Mouse (Mus musculus): ENCODE results near the gene Sh3rf1. TPM values are rescaled to one million over a fixed set of nuclear protein-coding genes. Genes with fewer than 3 reads are reported as not detected.

The Sh3rf1 gene
- polyA plus RNA-seq, 2 experiments from 2014 or later = 7.4 to 8.0 TPM

GRCm38 (mm10) chr8:61264881-61265280, 41.2 kb downstream of the Sh3rf1 start:
- no peak for ATAC-seq

DNA sequence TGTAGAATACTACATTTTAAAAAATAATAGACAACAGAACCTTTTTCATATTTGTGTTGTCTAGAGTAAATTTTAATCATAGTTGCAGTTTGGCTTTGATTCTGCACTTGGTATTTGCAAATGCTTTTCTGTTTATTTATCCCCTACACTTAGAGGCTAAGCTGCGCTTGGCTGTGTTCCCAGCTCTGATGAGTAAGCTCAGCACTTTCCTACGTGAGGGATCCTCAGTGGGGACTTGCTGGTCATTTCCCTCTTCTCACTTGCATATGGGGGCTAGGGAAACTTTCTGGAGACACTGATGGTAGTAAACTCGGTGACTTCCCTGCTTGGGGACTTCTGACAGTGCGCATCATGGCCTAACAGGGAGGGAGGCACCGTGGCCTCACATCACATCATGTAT, 41.7 kb downstream of the Sh3rf1 start:
- no peak for ATAC-seq

DNA sequence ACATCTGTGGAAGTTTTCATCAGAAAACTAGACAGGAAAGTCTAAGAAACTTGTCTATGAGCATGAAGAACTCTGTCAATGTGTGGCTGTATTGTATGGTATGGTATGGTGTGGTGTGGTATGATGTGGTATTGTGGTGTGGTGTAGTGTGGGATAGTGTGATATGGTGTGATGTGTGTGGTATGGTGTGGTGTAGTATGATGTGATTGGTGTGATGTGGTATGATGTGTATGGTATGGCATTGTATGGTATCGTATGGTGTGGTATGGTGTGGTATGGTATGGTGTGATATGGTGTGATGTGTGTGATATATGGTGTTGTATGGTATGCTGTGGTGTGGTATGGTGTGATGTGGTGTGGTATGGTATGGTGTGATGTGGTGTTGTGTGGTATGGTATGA, 43.4 kb downstream of the Sh3rf1 start:
- no peak for ATAC-seq

DNA sequence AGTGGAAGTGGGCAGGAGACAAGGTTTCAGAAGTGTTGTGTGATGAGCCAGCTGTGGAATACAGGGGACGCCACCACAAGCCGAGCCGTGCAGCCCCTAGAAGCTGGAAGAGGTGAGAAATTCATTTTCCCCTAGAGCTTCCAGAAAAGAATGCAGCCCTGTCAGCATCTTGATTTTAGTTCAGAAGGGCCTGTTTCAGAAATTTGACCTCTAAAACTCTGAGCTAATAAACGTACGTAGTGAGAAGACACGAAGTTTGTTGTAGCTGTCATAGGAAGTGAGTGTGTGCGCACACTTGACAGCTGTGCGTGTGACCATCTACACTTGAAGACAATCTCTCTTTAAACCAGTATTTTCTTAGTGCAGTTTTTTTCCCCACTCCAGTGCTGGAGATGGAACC, 44.0 kb downstream of the Sh3rf1 start:
- ATAC-seq = no peak

GRCm38 (mm10) chr8:61268233-61268916, 44.7 kb downstream of the Sh3rf1 start:
- ATAC-seq = no peak

- peak; percentile 46 for ATAC-seq
Measured at GRCm38 (mm10) chr8:61270016-61270415, 46.3 kb downstream of the Sh3rf1 start.

DNA sequence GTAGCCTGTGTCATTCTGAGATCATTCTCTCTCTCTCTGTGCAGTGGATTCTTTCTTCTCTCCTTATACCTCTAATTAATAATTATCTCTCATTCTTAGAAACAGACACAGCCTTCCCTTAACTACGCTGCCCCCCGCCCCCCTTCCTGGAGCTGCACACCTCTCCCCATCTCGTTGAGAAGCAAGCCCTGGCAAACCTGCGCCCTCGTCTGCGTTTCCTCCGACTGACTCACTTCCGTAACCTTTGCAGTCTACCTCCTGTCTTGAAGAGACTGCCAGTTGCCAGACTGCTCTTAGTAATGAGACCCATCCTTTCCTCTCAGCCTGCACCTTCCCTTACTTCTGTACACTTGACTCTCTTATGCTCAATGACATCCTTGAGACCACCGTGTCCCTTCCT, 46.9 kb downstream of the Sh3rf1 start:
- ATAC-seq = peak; percentile 78

DNA sequence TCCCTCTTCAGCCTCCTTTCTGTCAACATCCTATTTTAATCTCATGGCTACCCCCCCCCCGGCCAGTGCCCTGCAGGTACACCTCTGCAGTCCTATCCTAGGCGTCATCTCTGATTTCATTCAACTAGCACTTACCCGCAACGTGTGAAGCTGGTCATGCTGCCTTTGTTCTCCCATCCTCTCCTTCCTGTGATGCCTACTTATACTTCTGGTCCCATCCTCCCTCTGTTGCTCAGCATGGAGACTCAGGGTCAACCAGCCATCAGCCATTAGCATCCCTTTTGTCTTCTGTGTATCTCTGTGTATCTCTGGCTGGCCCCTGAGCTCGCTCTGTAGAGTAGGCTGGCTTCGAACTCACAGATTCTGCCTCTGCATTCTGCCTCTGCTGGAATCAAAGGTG, 47.3 kb downstream of the Sh3rf1 start:
- ATAC-seq = peak; percentile 56

DNA sequence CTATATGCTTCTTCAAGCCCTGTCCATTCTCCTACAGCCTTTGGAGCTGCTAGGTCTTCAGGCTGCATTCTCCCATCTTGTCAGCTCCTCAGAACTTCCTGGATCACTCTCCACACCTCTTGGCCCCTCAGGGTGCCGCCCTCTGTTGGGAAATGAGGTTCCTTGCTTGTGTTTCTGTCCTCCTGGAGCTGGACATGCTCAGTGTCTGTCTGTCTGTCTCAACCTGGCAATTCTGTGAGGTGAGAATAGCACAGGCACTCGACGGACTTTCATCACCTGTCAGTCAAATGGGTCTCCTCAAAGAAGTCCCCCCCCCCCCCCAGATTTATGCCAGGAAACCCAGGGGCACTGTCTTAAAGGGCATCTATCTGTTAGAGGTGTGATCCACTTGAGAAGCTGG, 49.2 kb downstream of the Sh3rf1 start:
- ATAC-seq = no peak

GRCm38 (mm10) chr8:61273307-61274221, 49.9 kb downstream of the Sh3rf1 start:
- no peak for ATAC-seq

- no peak for ATAC-seq
Measured at GRCm38 (mm10) chr8:61274602-61275462, 51.2 kb downstream of the Sh3rf1 start.

- peak; percentile 68 for ATAC-seq
Measured at GRCm38 (mm10) chr8:61275463-61276356, 52.0 kb downstream of the Sh3rf1 start.

- ATAC-seq = peak; percentile 15
Measured at GRCm38 (mm10) chr8:61276397-61276796, 52.7 kb downstream of the Sh3rf1 start.

DNA sequence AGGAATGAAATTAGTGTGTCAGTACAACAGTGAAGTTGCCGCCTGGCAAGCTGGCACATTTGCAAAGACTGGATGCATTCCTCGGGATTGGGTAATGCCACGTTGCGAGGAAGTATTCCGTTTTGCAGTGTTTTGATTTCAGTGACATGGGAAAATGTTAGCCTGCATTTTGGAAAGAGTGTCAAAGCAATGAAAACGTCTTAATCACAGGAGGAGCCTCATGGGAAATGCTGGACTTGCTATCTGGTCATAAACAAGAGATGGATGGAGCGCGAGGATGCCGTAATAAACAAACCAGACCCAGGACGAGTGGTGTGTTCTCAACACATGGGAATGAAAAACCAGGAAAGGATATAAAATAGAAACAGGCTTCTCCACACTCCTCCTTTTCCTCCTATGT, 55.4 kb downstream of the Sh3rf1 start:
- no peak for ATAC-seq

DNA sequence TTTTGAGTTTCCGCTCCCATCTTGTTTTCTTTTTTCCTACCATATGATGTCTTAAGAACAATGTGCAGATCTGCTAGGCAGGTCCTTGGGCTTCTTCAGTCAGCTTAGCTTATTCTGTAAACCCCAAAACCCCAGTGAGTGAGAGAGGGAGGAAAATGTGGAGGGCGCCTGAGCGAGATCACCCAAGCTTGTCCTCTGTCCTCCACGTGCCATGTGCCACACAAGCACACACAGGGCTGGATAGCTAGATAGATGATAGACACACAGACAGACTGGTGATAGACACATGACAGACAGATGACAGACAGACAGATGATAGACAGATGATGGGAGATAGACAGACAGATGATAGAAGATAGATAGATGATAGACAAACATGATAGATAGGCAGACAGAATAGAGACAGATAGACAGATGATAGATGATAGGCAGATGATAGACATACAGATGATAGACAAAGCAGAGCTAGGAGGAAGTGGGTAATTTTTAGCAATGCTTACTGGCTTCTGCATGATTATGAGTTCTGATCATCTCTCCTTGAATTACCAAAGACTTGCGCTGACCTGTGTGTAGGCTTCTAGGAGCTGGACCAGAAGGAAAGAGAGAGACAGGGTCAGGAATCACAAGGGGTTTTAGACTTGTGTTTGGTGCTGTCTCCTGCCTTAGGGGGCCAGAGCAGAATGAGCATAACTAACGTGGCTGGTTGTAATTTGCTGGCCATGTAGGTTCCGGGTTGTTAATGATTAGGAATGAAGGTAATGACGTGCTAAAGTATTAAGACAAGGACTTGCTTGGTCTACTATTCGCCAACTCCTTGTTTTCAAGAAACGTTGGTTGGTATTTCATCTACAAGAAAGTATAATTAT, 58.9 kb downstream of the Sh3rf1 start:
- ATAC-seq = peak; percentile 69

GRCm38 (mm10) chr8:61283169-61284081, 59.8 kb downstream of the Sh3rf1 start:
- ATAC-seq = peak; percentile 66

- no peak for ATAC-seq
Measured at GRCm38 (mm10) chr8:61285896-61286295, 62.2 kb downstream of the Sh3rf1 start.

GRCm38 (mm10) chr8:61286394-61286793, 62.7 kb downstream of the Sh3rf1 start:
- ATAC-seq = no peak

DNA sequence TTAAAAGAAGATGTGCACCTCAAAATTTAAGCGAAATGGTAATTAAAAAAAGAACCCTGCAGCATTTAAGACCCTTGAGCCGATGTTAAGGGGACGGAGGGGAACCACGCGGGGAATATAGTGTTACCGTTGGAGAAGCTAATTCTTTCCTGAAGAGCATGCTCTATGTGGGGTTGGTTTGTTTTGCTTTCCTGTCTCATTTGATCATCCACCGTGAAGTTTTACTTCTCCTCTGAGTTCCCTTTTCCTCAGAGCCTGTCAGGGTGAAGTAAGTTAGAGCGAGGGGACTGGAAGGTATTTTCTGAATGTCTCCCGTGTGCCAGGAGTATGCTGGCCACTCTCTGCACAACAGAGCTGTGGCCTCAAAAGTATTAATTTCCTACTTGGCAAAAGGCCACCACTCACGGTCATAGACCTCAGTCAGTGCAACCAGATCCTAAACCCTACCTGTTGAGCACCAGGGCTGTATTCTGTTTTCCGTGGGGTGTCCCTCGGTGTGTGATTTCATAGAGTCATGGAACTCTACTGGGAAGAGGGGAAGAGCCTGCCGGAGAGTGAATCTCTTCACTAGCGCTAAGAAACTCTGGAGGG, 63.2 kb downstream of the Sh3rf1 start:
- no peak for ATAC-seq
